Mouse (Mus musculus): ENCODE measurements at regions not wholly inside any gene's neighbourhood (a gene's known extent, or its start where the extent isn't known, plus 50 kb on each side); places are given as distances from the start of the nearest gene placed in this dataset.

DNA sequence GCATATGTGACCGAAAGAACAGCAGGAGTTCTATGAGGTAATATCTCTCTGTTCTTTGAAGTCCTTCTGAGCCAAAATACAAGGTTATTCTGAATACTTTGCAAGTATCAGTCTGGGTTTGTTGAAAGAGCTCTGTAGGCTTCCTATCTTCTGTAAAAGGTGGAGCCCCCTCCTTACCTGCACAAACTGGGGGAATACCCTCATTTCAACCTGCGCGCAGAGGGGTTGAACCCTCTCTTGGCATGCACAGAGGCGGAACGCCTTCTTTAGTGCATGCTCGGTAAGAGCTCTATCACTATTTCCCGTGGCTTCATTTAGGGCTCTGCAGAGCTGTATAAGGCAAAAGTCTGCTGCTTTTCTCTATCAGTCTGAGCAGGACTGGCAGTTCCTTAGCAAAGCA is 113.0 kb upstream of the Klf3 start:
- H3K4me1 ChIP-seq (ENCODE audit: control insufficient read depth in 1 of 2, insufficient read depth in 2 of 2, low read length in 2 of 2) = peaks cover 24 to 34% of the 10 kb centered on the region in 2 experiments
- H3K4me3 ChIP-seq (ENCODE audit: control insufficient read depth in 1 of 2, insufficient read depth in 1 of 2, low read depth in 2 of 2, low read length in 2 of 2) = no peak overlapping the region
- peaks cover 0 to 26% of the 10 kb centered on the region in 2 experiments; a peak in 2 of 4 replicates for H3K36me3 ChIP-seq (ENCODE audit: control insufficient read depth in 1 of 2, insufficient read depth in 2 of 2, low read length in 2 of 2)
- H3K79me2 ChIP-seq (ENCODE audit: control insufficient read depth, insufficient read depth, low read length, poor library complexity) = no peaks in the 10 kb centered on the region
- H3K27ac ChIP-seq (ENCODE audit: control insufficient read depth, low read depth, low read length) = peak overlapping the region; percentile 71
- H3K27me3 ChIP-seq (ENCODE audit: control insufficient read depth in 1 of 2, insufficient read depth in 2 of 2, low read length in 2 of 2) = no peaks in the 10 kb centered on the region
- no peak for TF ChIP-seq NELFE (IDR thresholded peaks at IDR 0.05; ENCODE audit: low read depth, low read length)
- no peak for TF ChIP-seq MAX (IDR thresholded peaks at IDR 0.05; ENCODE audit: low read length)
- no peaks in the 10 kb centered on the region for H3K9me3 ChIP-seq (replicated peaks; ENCODE audit: insufficient read depth, low read length)
- no peak overlapping the region for H3K9ac ChIP-seq (ENCODE audit: control insufficient read depth, low read depth, low read length, poor library complexity, severe bottlenecking)
- no peak for DNase-seq (ENCODE audit: low read depth, low spot score)

GRCm38 (mm10) chr5:64691406-64692100 is 111.6 kb upstream of the Klf3 start:
- Histone ChIP-seq H3K4me3 (ENCODE audit: control insufficient read depth in 1 of 2, insufficient read depth in 1 of 2, low read depth in 2 of 2, low read length in 2 of 2) (no peak overlapping the region), H3K36me3 (ENCODE audit: control insufficient read depth in 1 of 2, insufficient read depth in 2 of 2, low read length in 2 of 2) (peaks cover 0 to 26% of the 10 kb centered on the region in 2 experiments; a peak in 2 of 4 replicates), H3K27ac (ENCODE audit: control insufficient read depth, low read depth, low read length) (peak overlapping the region; percentile 93), H3K9ac (ENCODE audit: control insufficient read depth, low read depth, low read length, poor library complexity, severe bottlenecking) (peak overlapping the region; percentile 31), H3K9me3 (replicated peaks; ENCODE audit: insufficient read depth, low read length) (no peaks in the 10 kb centered on the region), H3K79me2 (ENCODE audit: control insufficient read depth, insufficient read depth, low read length, poor library complexity) (no peaks in the 10 kb centered on the region), H3K27me3 (ENCODE audit: control insufficient read depth in 1 of 2, insufficient read depth in 2 of 2, low read length in 2 of 2) (no peaks in the 10 kb centered on the region), H3K4me1 (ENCODE audit: control insufficient read depth in 1 of 2, insufficient read depth in 2 of 2, low read length in 2 of 2) (peaks cover 24 to 32% of the 10 kb centered on the region in 2 experiments)
- peak; percentile 67 for DNase-seq (ENCODE audit: low read depth, low spot score)
- TF ChIP-seq MYC (IDR thresholded peaks at IDR 0.05; ENCODE audit: low read depth, low read length) = no peak
- TF ChIP-seq EP300 (IDR thresholded peaks at IDR 0.05; ENCODE audit: low read depth in 1 of 2, low read length in 2 of 2) = peak; percentile 90
- TF ChIP-seq RCOR1 (IDR thresholded peaks at IDR 0.05; ENCODE audit: low read depth, low read length) = peak; percentile 56; the same call in 1 of the 2 replicates
- no peak for TF ChIP-seq MAX (IDR thresholded peaks at IDR 0.05; ENCODE audit: low read length)
- peak; percentile 81 for TF ChIP-seq MYB (IDR thresholded peaks at IDR 0.05; ENCODE audit: low read depth, low read length)
- 0 out of 2 replicates have a peak, but pooled peaks have one; percentile 31 for TF ChIP-seq HCFC1 (IDR thresholded peaks at IDR 0.05; ENCODE audit: low read depth, low read length)
- peak; percentile 84 for TF ChIP-seq TCF12 (IDR thresholded peaks at IDR 0.05; ENCODE audit: low read depth, low read length)
- TF ChIP-seq MAFK (IDR thresholded peaks at IDR 0.05; ENCODE audit: borderline replicate concordance, low read depth, low read length) = peak; percentile 21; the same call in 1 of the 2 replicates
- peak; percentile 72; the same call in 1 of the 2 replicates for TF ChIP-seq ETS1 (IDR thresholded peaks at IDR 0.05; ENCODE audit: low read depth, low read length)
- TF ChIP-seq GATA1 (IDR thresholded peaks at IDR 0.05; ENCODE audit: low read depth, low read length) = peak; percentile 85
- TF ChIP-seq SMC3 (IDR thresholded peaks at IDR 0.05; ENCODE audit: low read depth, low read length) = no peak
- peak; percentile 52 for TF ChIP-seq TAL1 (IDR thresholded peaks at IDR 0.05; ENCODE audit: low read length)
- peak; percentile 95 for TF ChIP-seq ZNF384 (IDR thresholded peaks at IDR 0.05; ENCODE audit: low read depth, low read length)
- TF ChIP-seq SIN3A (IDR thresholded peaks at IDR 0.05; ENCODE audit: low read length) = peak; percentile 61
- TF ChIP-seq MXI1 (IDR thresholded peaks at IDR 0.05; ENCODE audit: low read depth, low read length) = no peak

Data from MEL (cell line).